Comparison of ENCODE assay signal across 10 mouse cellular contexts in genomic region chr9:119973869-119974520, GRCm38 (mm10). TPM values are rescaled to one million over a fixed set of nuclear protein-coding genes. Genes with fewer than 3 reads are reported as not detected.
A peak's percentile ranks its signal among the peaks of the same experiment; 100 is the strongest.
DNase-seq lines count a peak whose midpoint lies in the region; ATAC-seq lines count a peak whose summit lies in the region.
"Had no signal": no experiment of that assay in that cellular context is flagged by ENCODE, and none has a peak within 500 bp of the region (broad histone marks: within the 10 kb centered on the region; RNA-seq: fewer than 3 reads in every experiment).

No protein-coding gene starts in this region.

- no peaks in the 10 kb centered on the region for H3K36me3 ChIP-seq in neural tube, embryonic 15.5 days

- no peak overlapping the region for H3K4me2 ChIP-seq in neural tube, embryonic 15.5 days
- H3K4me2 ChIP-seq: liver, embryonic 13.5 days had no signal

- WGBS in neural tube, embryonic 15.5 days = 95% methylated on average over 27 of the region's 27 CpGs

- peak; percentile 48 to 50 for DNase-seq in kidney, postnatal 25 days
- DNase-seq in kidney, adult 9 months = no peak
- DNase-seq in B cell, adult 2 months = peak; percentile 77 to 80
- peak; percentile 93 for DNase-seq in ES-CJ7 (ENCODE audit: low read depth, low spot score)
- peak; percentile 75 for DNase-seq in induced T-regulatory cell, adult 2 months (ENCODE audit: low read depth)
- no peak for DNase-seq in right cerebral cortex, adult 18-20 months
- DNase-seq: heart, adult 18-20 months; liver, embryonic 13.5 days had no signal

- H3K9ac ChIP-seq in neural tube, embryonic 15.5 days (replicated peaks) = no peak overlapping the region
- H3K9ac ChIP-seq: liver, embryonic 13.5 days had no signal

- H3K9me3 ChIP-seq in neural tube, embryonic 15.5 days (replicated peaks) = no peaks in the 10 kb centered on the region
- H3K9me3 ChIP-seq: liver, embryonic 13.5 days had no signal

- H3K27me3 ChIP-seq in neural tube, embryonic 15.5 days (replicated peaks) = no peaks in the 10 kb centered on the region
- H3K27me3 ChIP-seq: liver, embryonic 13.5 days had no signal

- peaks cover 37% of the 10 kb centered on the region for H3K4me1 ChIP-seq in neural tube, embryonic 15.5 days

- H3K27ac ChIP-seq in neural tube, embryonic 15.5 days (replicated peaks) = no peak overlapping the region
- H3K27ac ChIP-seq: liver, embryonic 13.5 days had no signal

- H3K4me3 ChIP-seq in neural tube, embryonic 15.5 days (replicated peaks) = no peak overlapping the region
- H3K4me3 ChIP-seq: liver, embryonic 13.5 days; myocyte had no signal

- no peak for ATAC-seq in neural tube, embryonic 15.5 days (ENCODE audit: low FRiP score)

RNA-seq across cellular contexts. Expression of gene Csrnp1, which starts 10.5 kb away (rescaled TPM):
- 1.4 and 3.4 TPM in 2 replicates for polyA plus RNA-seq in neural tube, embryonic 15.5 days (2015; fragmentation: Nextera tagmentation; extraction: Ambion mirVana)

RNA-seq across cellular contexts. Expression of gene Ttc21a, which starts 36.6 kb away (rescaled TPM):
- polyA plus RNA-seq in neural tube, embryonic 15.5 days (2015; fragmentation: Nextera tagmentation; extraction: Ambion mirVana) = 0.74 and 0.80 TPM in 2 replicates

RNA-seq across cellular contexts. Expression of gene Gorasp1, which starts 36.6 kb away (rescaled TPM):
- 24.0 and 25.7 TPM in 2 replicates for polyA plus RNA-seq in neural tube, embryonic 15.5 days (2015; fragmentation: Nextera tagmentation; extraction: Ambion mirVana)

RNA-seq across cellular contexts. Expression of gene Xirp1, which starts 49.4 kb away (rescaled TPM):
- polyA plus RNA-seq in neural tube, embryonic 15.5 days (2015; fragmentation: Nextera tagmentation; extraction: Ambion mirVana) = 0.09 and 0.14 TPM in 2 replicates

Comparison
In these comparisons a context has a peak if more than half of its experiments do, and no peak if none do; other contexts are left out.
1. DNase-seq: peak in kidney, postnatal 25 days (2 of 2), B cell, adult 2 months (2 of 2), ES-CJ7 (single experiment) and induced T-regulatory cell, adult 2 months (single experiment); none in kidney, adult 9 months (single experiment) and right cerebral cortex, adult 18-20 months (single experiment).